In the genomic region with DNA sequence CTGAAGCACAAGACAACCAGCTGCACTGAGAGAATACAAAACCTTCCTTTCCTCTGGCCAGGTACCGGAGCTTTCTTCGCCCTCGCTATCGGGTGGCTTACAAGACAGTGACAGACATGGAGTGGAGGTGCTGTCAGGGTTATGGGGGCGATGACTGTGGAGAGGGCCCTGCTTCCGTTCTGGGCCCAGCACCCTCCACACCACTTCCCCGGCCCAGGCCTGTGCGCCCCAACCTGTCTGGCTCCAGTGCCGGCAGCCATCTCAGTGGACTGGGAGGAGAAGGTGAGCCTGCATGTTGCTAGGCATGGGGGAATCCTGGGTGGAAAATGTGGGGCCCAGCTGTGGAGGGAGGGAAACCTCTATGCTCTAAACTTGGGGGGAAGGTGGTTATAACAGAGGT, we compare ENCODE assay signal across 9 mouse cellular contexts. TPM values are rescaled to one million over a fixed set of nuclear protein-coding genes. Genes with fewer than 3 reads are reported as not detected.
DNase-seq lines count a peak whose midpoint lies in the region; ATAC-seq lines count a peak whose summit lies in the region.
"Had no signal": no experiment of that assay in that cellular context is flagged by ENCODE, and none has a peak within 500 bp of the region (broad histone marks: within the 10 kb centered on the region; RNA-seq: fewer than 3 reads in every experiment).

No protein-coding gene starts in this region.

- H3K27ac ChIP-seq in kidney, embryonic 15.5 days: peak overlapping the region; percentile 96
- H3K27ac ChIP-seq in forebrain, embryonic 15.5 days (replicated peaks): peak overlapping the region; percentile 6
- H3K27ac ChIP-seq in limb, embryonic 15.5 days: peak overlapping the region; percentile 98
- H3K27ac ChIP-seq in stomach, embryonic 14.5 days (ENCODE audit: low read length): peak overlapping the region; percentile 96

- H3K27me3 ChIP-seq in kidney, embryonic 15.5 days: no peaks in the 10 kb centered on the region
- H3K27me3 ChIP-seq in forebrain, embryonic 15.5 days: no peaks in the 10 kb centered on the region
- no peaks in the 10 kb centered on the region for H3K27me3 ChIP-seq in limb, embryonic 15.5 days
- no peaks in the 10 kb centered on the region for H3K27me3 ChIP-seq in stomach, embryonic 14.5 days (ENCODE audit: control insufficient read depth, insufficient read depth, low read length)

- ATAC-seq in kidney, embryonic 15.5 days (replicated peaks; ENCODE audit: low FRiP score): peak; percentile 15
- ATAC-seq in forebrain, embryonic 15.5 days (replicated peaks): peak; percentile 62
- ATAC-seq in limb, embryonic 15.5 days (ENCODE audit: insufficient number of reproducible peaks, low FRiP score, low TSS enrichment, low read depth): no peak
- no peak for ATAC-seq in stomach, embryonic 14.5 days (ENCODE audit: insufficient number of reproducible peaks, insufficient read depth, low FRiP score, low read depth)
- ATAC-seq in frontal cortex, adult (ENCODE audit: low TSS enrichment): no peak

- WGBS in kidney, embryonic 15.5 days: 36% methylated on average over 9 of the region's 9 CpGs
- WGBS in forebrain, embryonic 15.5 days: 74% methylated on average over 9 of the region's 9 CpGs
- 34% methylated on average over 9 of the region's 9 CpGs for WGBS in limb, embryonic 15.5 days
- 45% methylated on average over 9 of the region's 9 CpGs for WGBS in stomach, embryonic 14.5 days

- H3K4me1 ChIP-seq in kidney, embryonic 15.5 days: peaks cover 90% of the 10 kb centered on the region
- H3K4me1 ChIP-seq in forebrain, embryonic 15.5 days: peaks cover 30% of the 10 kb centered on the region
- H3K4me1 ChIP-seq in limb, embryonic 15.5 days: peaks cover 90% of the 10 kb centered on the region
- peaks cover 34% of the 10 kb centered on the region for H3K4me1 ChIP-seq in stomach, embryonic 14.5 days (ENCODE audit: control insufficient read depth, insufficient read depth, low read length)

- H3K9me3 ChIP-seq in kidney, embryonic 15.5 days (replicated peaks): no peaks in the 10 kb centered on the region
- H3K9me3 ChIP-seq in forebrain, embryonic 15.5 days: no peaks in the 10 kb centered on the region
- H3K9me3 ChIP-seq in limb, embryonic 15.5 days: no peaks in the 10 kb centered on the region
- no peaks in the 10 kb centered on the region for H3K9me3 ChIP-seq in stomach, embryonic 14.5 days (ENCODE audit: control insufficient read depth, low read depth, low read length)

- peak overlapping the region; percentile 62 for H3K4me2 ChIP-seq in kidney, embryonic 15.5 days
- H3K4me2 ChIP-seq in forebrain, embryonic 15.5 days (replicated peaks): no peak overlapping the region
- H3K4me2 ChIP-seq in limb, embryonic 15.5 days: peak overlapping the region; percentile 89
- H3K4me2 ChIP-seq in stomach, embryonic 14.5 days (replicated peaks; ENCODE audit: low read depth, low read length): peak overlapping the region; percentile 89

- H3K9ac ChIP-seq in kidney, embryonic 15.5 days: peak overlapping the region; percentile 64
- no peak overlapping the region for H3K9ac ChIP-seq in forebrain, embryonic 15.5 days (replicated peaks)
- peak overlapping the region; percentile 64 for H3K9ac ChIP-seq in limb, embryonic 15.5 days
- H3K9ac ChIP-seq in stomach, embryonic 14.5 days (replicated peaks; ENCODE audit: low read depth, low read length): peak overlapping the region; percentile 77

- H3K36me3 ChIP-seq in kidney, embryonic 15.5 days: peaks cover 38% of the 10 kb centered on the region
- H3K36me3 ChIP-seq in forebrain, embryonic 15.5 days: no peaks in the 10 kb centered on the region
- H3K36me3 ChIP-seq in limb, embryonic 15.5 days: peaks cover 37% of the 10 kb centered on the region
- peaks cover 29% of the 10 kb centered on the region for H3K36me3 ChIP-seq in stomach, embryonic 14.5 days (ENCODE audit: control insufficient read depth, insufficient read depth, low read length)

- no peak for DNase-seq in kidney, postnatal 36 days
- DNase-seq in gastrocnemius, postnatal 4 days (ENCODE audit: low spot score in 2 of 2): no peak
- DNase-seq in kidney, postnatal 25 days: no peak

- H3K4me3 ChIP-seq in kidney, embryonic 15.5 days (replicated peaks): peak overlapping the region; percentile 56
- H3K4me3 ChIP-seq in forebrain, embryonic 15.5 days: no peak overlapping the region
- H3K4me3 ChIP-seq in limb, embryonic 15.5 days: peak overlapping the region; percentile 53
- H3K4me3 ChIP-seq in stomach, embryonic 14.5 days (ENCODE audit: low read depth, low read length): peak overlapping the region; percentile 43

RNA-seq across cellular contexts. Expression of gene Emilin1, which starts 2.3 kb away (rescaled TPM):
- polyA plus RNA-seq in kidney, embryonic 15.5 days (2015; fragmentation: Nextera tagmentation; extraction: Ambion mirVana): 258 and 306 TPM in 2 replicates
- 12.0 and 12.9 TPM in 2 replicates for polyA plus RNA-seq in forebrain, embryonic 15.5 days (2015; fragmentation: Nextera tagmentation; extraction: Ambion mirVana)
- polyA plus RNA-seq in limb, embryonic 15.5 days (2015; fragmentation: Nextera tagmentation; extraction: Ambion mirVana): 274 and 287 TPM in 2 replicates
- polyA plus RNA-seq in stomach, embryonic 14.5 days (2014; fragmentation: Nextera tagmentation; extraction: Ambion mirVana): 208 and 230 TPM in 2 replicates
- 100 to 1,000 TPM in 1 of 2 experiments, 10 to 100 TPM in 1; 86.8 to 104 TPM for total RNA-seq in gastrocnemius, postnatal 4 days (2021)

RNA-seq across cellular contexts. Expression of gene Khk, which starts 5.8 kb away (rescaled TPM):
- polyA plus RNA-seq in kidney, embryonic 15.5 days (2015; fragmentation: Nextera tagmentation; extraction: Ambion mirVana): 29.3 and 29.7 TPM in 2 replicates
- polyA plus RNA-seq in forebrain, embryonic 15.5 days (2015; fragmentation: Nextera tagmentation; extraction: Ambion mirVana): 5.1 and 5.5 TPM in 2 replicates
- polyA plus RNA-seq in limb, embryonic 15.5 days (2015; fragmentation: Nextera tagmentation; extraction: Ambion mirVana): 23.6 and 28.1 TPM in 2 replicates
- 19.2 and 24.2 TPM in 2 replicates for polyA plus RNA-seq in stomach, embryonic 14.5 days (2014; fragmentation: Nextera tagmentation; extraction: Ambion mirVana)
- total RNA-seq in gastrocnemius, postnatal 4 days (2021): 10 to 100 TPM; 26.7 to 29.8 TPM

RNA-seq across cellular contexts. Expression of gene Ost4, which starts 7.9 kb away (rescaled TPM):
- polyA plus RNA-seq in kidney, embryonic 15.5 days (2015; fragmentation: Nextera tagmentation; extraction: Ambion mirVana): 491 and 504 TPM in 2 replicates
- polyA plus RNA-seq in forebrain, embryonic 15.5 days (2015; fragmentation: Nextera tagmentation; extraction: Ambion mirVana): 243 and 273 TPM in 2 replicates
- 464 and 505 TPM in 2 replicates for polyA plus RNA-seq in limb, embryonic 15.5 days (2015; fragmentation: Nextera tagmentation; extraction: Ambion mirVana)
- polyA plus RNA-seq in stomach, embryonic 14.5 days (2014; fragmentation: Nextera tagmentation; extraction: Ambion mirVana): 476 and 515 TPM in 2 replicates
- 100 to 1,000 TPM; 171 to 194 TPM for total RNA-seq in gastrocnemius, postnatal 4 days (2021)

RNA-seq across cellular contexts. Expression of gene Agbl5, which starts 27.0 kb away (rescaled TPM):
- polyA plus RNA-seq in kidney, embryonic 15.5 days (2015; fragmentation: Nextera tagmentation; extraction: Ambion mirVana): 20.6 and 25.9 TPM in 2 replicates
- polyA plus RNA-seq in forebrain, embryonic 15.5 days (2015; fragmentation: Nextera tagmentation; extraction: Ambion mirVana): 23.2 and 23.9 TPM in 2 replicates
- polyA plus RNA-seq in limb, embryonic 15.5 days (2015; fragmentation: Nextera tagmentation; extraction: Ambion mirVana): 16.4 and 21.9 TPM in 2 replicates
- 27.5 and 34.0 TPM in 2 replicates for polyA plus RNA-seq in stomach, embryonic 14.5 days (2014; fragmentation: Nextera tagmentation; extraction: Ambion mirVana)
- total RNA-seq in gastrocnemius, postnatal 4 days (2021): 10 to 100 TPM in 1 of 2 experiments, 1 to 10 TPM in 1; 8.3 to 10.0 TPM

RNA-seq across cellular contexts. Expression of gene Cgref1, which starts 29.9 kb away (rescaled TPM):
- polyA plus RNA-seq in kidney, embryonic 15.5 days (2015; fragmentation: Nextera tagmentation; extraction: Ambion mirVana): 12.5 and 17.4 TPM in 2 replicates
- 15.9 and 18.5 TPM in 2 replicates for polyA plus RNA-seq in forebrain, embryonic 15.5 days (2015; fragmentation: Nextera tagmentation; extraction: Ambion mirVana)
- 21.0 and 31.7 TPM in 2 replicates for polyA plus RNA-seq in limb, embryonic 15.5 days (2015; fragmentation: Nextera tagmentation; extraction: Ambion mirVana)
- polyA plus RNA-seq in stomach, embryonic 14.5 days (2014; fragmentation: Nextera tagmentation; extraction: Ambion mirVana): 5.7 and 6.4 TPM in 2 replicates
- total RNA-seq in gastrocnemius, postnatal 4 days (2021): 1 to 10 TPM; 9.5 to 10.0 TPM
- total RNA-seq: hematopoietic stem cell, adult 5-6 weeks had no signal

Comparison
In these comparisons a context has a peak if more than half of its experiments do, and no peak if none do; other contexts are left out.
1. ATAC-seq: peak in kidney, embryonic 15.5 days (single experiment) and forebrain, embryonic 15.5 days (single experiment); none in limb, embryonic 15.5 days (single experiment), stomach, embryonic 14.5 days (single experiment) and frontal cortex, adult (single experiment).
2. H3K27ac ChIP-seq: peak in every context shown above with its lines; median percentile 98 in limb, embryonic 15.5 days; 96 in kidney, embryonic 15.5 days; 96 in stomach, embryonic 14.5 days; 6 in forebrain, embryonic 15.5 days.
3. RNA of gene Emilin1, which starts 2.3 kb away (polyA plus RNA-seq): 258 to 306 TPM in kidney, embryonic 15.5 days, 274 to 287 TPM in limb, embryonic 15.5 days and 208 to 230 TPM in stomach, embryonic 14.5 days; 12.0 to 12.9 TPM in forebrain, embryonic 15.5 days; every median in the first group is over 10 times any median in the second.